Mouse (Mus musculus) testis, adult 10 weeks (tissue): ENCODE results near the gene Irak3. TPM values are rescaled to one million over a fixed set of nuclear protein-coding genes. Genes with fewer than 3 reads are reported as not detected.

Experiments used
- polyA plus RNA-seq: library from polyadenylated mRNA; stranded (reverse); fragments of 350-450 nt; fragmentation: Illumina TruSeq; extraction: RNeasy Lipid Tissue Mini Kit (QIAGEN cat#74804); gene quantifications from one replicate; pipeline ENCODE4 v1.2.3, GENCODE M21; 2014; ENCODE audit warnings: low read depth, low replicate concordance

Gene Irak3
- 43.7 TPM for polyA plus RNA-seq

DNA sequence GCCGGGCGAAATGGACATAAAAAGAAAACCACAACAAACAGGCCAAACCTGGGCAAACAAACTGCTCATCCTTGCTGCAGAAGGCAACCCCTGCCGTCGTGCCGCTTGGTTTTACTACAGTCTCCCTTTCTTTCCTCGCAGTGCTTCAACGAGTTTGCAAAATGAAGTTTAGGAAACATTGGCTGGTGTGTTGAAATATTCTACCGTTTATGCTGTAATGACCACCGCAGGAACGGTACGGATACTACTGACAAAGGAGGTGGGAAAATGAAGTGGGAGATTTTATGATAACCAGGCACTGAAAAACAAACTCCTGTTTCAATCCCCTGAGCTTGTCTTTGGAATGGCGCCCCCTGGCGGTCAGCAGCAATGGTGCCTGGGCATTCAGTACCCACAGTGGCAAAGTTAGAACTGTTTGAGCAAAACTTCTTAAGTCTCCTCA, at the start of gene Irak3:
TSS of gene Irak3 (minus strand) at position 170 of the 442 bp plus-strand sequence.

GRCm38 (mm10) chr10:120226871-120227661, 25.1 kb upstream of the Irak3 start, which contains the start of gene Llph:
Llph (plus strand) TSS chr10:120227070.

DNA sequence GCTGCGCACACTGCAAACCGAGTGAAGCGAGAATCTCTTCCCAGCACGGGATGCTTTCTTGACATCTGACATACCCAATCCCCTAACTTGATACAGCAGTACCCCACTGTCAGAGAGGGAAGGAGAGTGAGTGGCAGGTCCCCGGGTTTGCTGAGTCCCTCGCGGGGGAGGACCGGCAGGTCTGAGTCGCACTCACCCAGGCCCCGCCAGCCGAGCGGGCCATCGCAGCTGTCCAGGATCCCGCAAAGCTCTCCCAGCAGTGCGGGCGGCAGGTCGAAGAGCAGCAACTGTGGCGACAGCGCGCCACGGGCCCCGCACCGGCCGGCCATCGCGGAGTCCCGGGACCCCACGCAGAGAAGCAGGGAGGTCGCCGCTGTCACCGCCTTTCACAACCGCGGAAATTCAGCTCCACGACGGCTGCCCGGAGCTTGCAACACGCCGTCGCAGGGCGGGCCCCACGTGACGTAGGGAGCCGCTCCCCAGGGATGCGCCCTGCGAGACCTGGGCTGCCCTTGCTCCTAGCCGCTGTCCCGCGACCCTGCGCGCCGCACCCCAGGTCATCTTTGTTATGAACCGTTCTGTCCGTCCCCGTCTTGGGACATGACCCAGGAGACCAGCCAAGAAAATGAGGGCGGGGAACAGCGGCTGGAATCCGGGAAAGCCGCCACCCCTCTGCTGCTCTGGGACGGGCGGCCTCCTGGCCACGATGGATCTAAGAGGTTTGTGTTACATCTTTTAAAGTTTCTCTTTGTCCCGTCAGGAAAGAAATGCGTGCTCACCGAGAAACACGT, 604 bp downstream of the Irak3 start, which contains the start of gene Tmbim4:
TSS of gene Tmbim4 (plus strand) at position 460 of the 791 bp plus-strand sequence.

DNA sequence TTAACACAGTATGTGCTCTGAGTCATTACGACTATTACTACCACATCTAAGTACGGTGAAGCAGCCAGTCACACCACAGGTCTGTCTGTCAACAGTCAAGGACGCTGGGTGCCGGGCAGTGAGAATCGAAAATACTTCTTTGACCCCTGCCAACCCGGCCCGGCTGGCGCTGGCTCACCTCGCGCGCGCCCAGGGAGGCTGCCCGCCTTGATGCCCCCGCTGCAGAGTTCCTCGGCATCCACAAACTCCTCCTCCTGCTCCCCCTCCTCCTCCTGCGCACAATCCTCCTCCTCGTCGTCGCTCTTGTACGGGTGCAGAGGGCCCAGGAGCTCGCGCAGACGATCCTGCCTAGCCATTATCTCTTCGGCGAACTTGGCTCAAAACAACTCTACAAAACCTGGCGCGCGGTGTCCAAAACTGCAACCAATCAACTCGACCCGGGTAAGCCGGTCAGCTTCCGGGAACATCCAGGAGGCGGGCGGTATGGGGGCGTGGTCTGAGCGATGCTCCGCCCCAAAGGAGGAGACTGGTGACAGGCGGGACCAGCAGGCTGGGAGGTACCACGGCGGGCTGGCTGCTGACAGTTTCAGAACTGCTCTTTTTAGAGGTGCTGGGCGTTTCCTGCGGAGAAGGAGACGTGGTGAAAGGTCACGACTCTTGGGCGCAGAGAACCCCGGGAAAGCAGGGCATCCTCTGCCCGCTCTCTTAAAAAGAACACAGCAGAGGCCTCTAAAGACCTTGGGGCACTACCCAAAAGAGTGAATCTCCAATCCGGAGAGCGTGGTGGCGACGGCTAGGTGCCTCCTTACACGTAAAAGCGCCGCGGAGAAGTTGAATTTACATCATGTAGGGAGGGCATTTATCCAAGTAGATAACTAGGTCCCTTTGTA, 89.2 kb downstream of the Irak3 start, which contains the start of gene Helb:
TSS of gene Helb (minus strand) at position 481 of the 890 bp plus-strand sequence.

Other genes with a start within 250 kb of the Irak3 start
- 0.95 TPM for gene Helb, start 89.1 kb downstream of the Irak3 start, polyA plus RNA-seq
- gene Tmbim4, start 540 bp downstream of the Irak3 start, polyA plus RNA-seq, result 168 TPM
- gene Llph, start 24.9 kb upstream of the Irak3 start, polyA plus RNA-seq, result 7.0 TPM